Mouse (Mus musculus) lung, embryonic 16.5 days (tissue): ENCODE measurements around the gene Ripor2. TPM values are rescaled to one million over a fixed set of nuclear protein-coding genes. Genes with fewer than 3 reads are reported as not detected.

Experiments
- ATAC-seq: fragments of 200-750 bp; cut with Nextera tagmentation; 2 replicates; pipeline ENCODE4 v1.8.0; 2017; ENCODE audit warnings: low read depth, mild to moderate bottlenecking, moderate library complexity
- H3K27ac ChIP-seq: fragments of 300-500 bp; sonication (generic); 2 replicates; pipeline ENCODE4 v1.5.1; 2014; ENCODE audit warnings: mild to moderate bottlenecking, control low read depth, low read length
- H3K27me3 ChIP-seq: fragments of 300-500 bp; sonication (generic); 2 replicates; pipeline ENCODE4 v1.6.1; 2014; ENCODE audit warnings: low read depth, low read length, mixed read lengths; ENCODE audit not compliant: control insufficient read depth, insufficient read depth
- H3K36me3 ChIP-seq: fragments of 300-500 bp; sonication (generic); 2 replicates; pipeline ENCODE4 v1.6.1; 2014; ENCODE audit warnings: low read length; ENCODE audit not compliant: control insufficient read depth, insufficient read depth
- H3K4me1 ChIP-seq: fragments of 300-500 bp; sonication (generic); replicated peaks from 2 replicates; pipeline ENCODE4 v1.6.1; 2014; ENCODE audit warnings: low read length, mixed read lengths; ENCODE audit not compliant: control insufficient read depth, insufficient read depth
- H3K4me2 ChIP-seq: fragments of 300-500 bp; sonication (generic); 2 replicates; pipeline ENCODE4 v1.6.1; 2014; ENCODE audit warnings: low read depth, low read length, control low read depth
- H3K4me3 ChIP-seq: fragments of 300-500 bp; sonication (generic); 2 replicates; pipeline ENCODE4 v1.5.1; 2014; ENCODE audit warnings: mild to moderate bottlenecking, low read length, control low read depth
- H3K9ac ChIP-seq: fragments of 300-500 bp; sonication (generic); 2 replicates; pipeline ENCODE4 v1.6.1; 2014; ENCODE audit warnings: low read length, control low read depth
- H3K9me3 ChIP-seq: fragments of 300-500 bp; sonication (generic); 2 replicates; pipeline ENCODE4 v1.6.1; 2016; ENCODE audit warnings: low read length; ENCODE audit not compliant: control insufficient read depth
- WGBS: fragments of 180-500 bp; shearing (Covaris S2); extraction: QIAGEN DNeasy Blood & Tissue Kit; methylation state at CpG from one replicate; pipeline ENCODE4 v1.1.7; 2014; 5-methylcytosine and 5-hydroxymethylcytosine counted together
- polyA plus RNA-seq: library from polyadenylated mRNA; unstranded; fragments of >200 nt; fragmentation: Nextera tagmentation; extraction: Ambion mirVana; gene quantifications from 2 replicates; pipeline ENCODE4 v1.2.1, GENCODE M21; 2015

The Ripor2 gene
- polyA plus RNA-seq, 1 experiment from 2014 or later: 4.3 TPM

GRCm38 (mm10) chr13:24594303-24594702, 12.3 kb downstream of the Ripor2 start:
- Histone ChIP-seq H3K27me3 (no peaks in the 10 kb centered on the region), H3K4me1 (0 out of 2 replicates have a peak, but pooled peaks cover 2% of the 10 kb centered on the region), H3K9ac (no peak overlapping the region), H3K4me3 (no peak overlapping the region), H3K9me3 (no peaks in the 10 kb centered on the region), H3K27ac (no peak overlapping the region), H3K4me2 (no peak overlapping the region), H3K36me3 (no peaks in the 10 kb centered on the region)
- 82% methylated on average over 3 of the region's 3 CpGs for WGBS
- ATAC-seq: no peak

GRCm38 (mm10) chr13:24599631-24600041, 17.6 kb downstream of the Ripor2 start:
- Histone ChIP-seq H3K9me3 (no peaks in the 10 kb centered on the region), H3K27me3 (no peaks in the 10 kb centered on the region), H3K4me2 (no peak overlapping the region), H3K27ac (no peak overlapping the region), H3K9ac (no peak overlapping the region), H3K4me3 (no peak overlapping the region), H3K4me1 (peaks cover 19% of the 10 kb centered on the region), H3K36me3 (no peaks in the 10 kb centered on the region)
- WGBS: 85% methylated on average over 11 of the region's 11 CpGs
- ATAC-seq: no peak

DNA sequence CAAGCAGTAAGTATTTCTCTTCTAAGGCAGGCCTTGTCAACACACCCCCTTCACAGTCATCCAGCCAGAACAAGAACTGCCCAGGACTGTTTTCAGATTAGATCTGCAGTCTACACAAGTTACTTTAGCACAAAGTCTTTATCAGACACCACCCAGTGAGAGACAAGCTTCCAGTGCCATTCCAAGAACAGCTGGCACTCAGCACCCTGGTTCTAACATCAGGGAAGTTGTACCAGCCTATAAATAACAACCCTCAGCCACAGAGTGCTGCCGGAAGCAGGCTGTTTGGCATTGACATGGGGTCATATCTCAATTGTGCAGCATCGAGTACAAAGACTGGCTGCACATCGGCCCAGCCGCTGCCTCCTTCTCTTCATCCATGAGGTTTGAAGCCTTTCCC, 21.0 kb downstream of the Ripor2 start:
- WGBS: 11% methylated on average over 4 of the region's 4 CpGs
- H3K4me2 ChIP-seq: peak overlapping the region; percentile 52
- H3K27me3 ChIP-seq: no peaks in the 10 kb centered on the region
- H3K4me3 ChIP-seq: peak overlapping the region; percentile 24
- peak overlapping the region; percentile 53 for H3K9ac ChIP-seq
- peaks cover 26% of the 10 kb centered on the region for H3K4me1 ChIP-seq
- no peaks in the 10 kb centered on the region for H3K36me3 ChIP-seq
- no peaks in the 10 kb centered on the region for H3K9me3 ChIP-seq
- ATAC-seq: peak; percentile 56
- H3K27ac ChIP-seq: peak overlapping the region; percentile 91

DNA sequence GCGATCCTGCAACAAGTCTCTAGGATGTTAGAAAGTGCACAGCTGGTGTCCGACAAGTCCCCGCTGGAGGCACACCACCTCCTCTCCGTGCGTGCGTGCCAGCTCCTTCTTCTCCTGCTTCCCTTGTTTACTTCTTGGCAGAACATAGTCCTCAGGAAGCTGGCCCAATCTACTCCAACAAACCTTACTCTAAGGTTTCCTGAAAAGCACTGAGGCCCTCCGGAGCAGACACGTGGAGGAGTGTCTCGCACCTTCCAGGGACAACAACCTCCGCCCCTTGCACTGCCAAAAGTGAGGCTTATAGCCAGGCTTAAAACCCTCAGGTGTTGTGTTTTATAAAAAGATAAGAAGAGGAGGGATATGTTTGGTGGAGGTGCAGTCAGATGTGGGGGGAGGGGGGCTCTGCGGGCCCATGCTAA, 21.6 kb downstream of the Ripor2 start:
- Histone ChIP-seq H3K9me3 (no peaks in the 10 kb centered on the region), H3K27ac (peak overlapping the region; percentile 91), H3K4me3 (peak overlapping the region; percentile 24), H3K4me2 (peak overlapping the region; percentile 52), H3K4me1 (peaks cover 25% of the 10 kb centered on the region), H3K36me3 (no peaks in the 10 kb centered on the region), H3K27me3 (no peaks in the 10 kb centered on the region), H3K9ac (peak overlapping the region; percentile 53)
- 11% methylated on average over 11 of the region's 11 CpGs for WGBS
- peak; percentile 90 for ATAC-seq

DNA sequence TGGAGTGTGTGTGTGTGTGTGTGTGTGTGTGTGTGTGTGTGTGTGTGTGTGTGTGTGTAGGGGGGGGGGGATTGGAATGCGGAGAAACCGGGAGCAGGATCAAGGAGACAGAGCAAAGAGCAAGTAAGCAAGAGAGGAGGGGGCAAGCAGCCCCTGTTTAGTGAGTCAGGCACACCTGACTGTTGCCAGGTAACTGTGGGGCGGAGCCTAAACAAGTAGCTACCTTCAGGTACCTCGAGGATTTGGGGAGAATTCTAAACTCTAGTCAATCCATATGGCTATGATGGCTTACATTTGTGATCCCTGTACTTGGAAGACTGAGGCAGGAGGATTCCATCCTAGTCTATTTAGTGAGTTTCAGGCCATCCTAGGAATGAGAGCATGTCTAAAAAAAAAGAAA, 22.1 kb downstream of the Ripor2 start:
- peak; percentile 16; the same call in 1 of the 2 replicates for ATAC-seq
- Histone ChIP-seq H3K9ac (peak overlapping the region; percentile 53; the same call in 1 of the 2 replicates), H3K4me2 (no peak overlapping the region), H3K27me3 (no peaks in the 10 kb centered on the region), H3K4me1 (peaks cover 25% of the 10 kb centered on the region), H3K27ac (0 out of 2 replicates have a peak overlapping the region, but pooled peaks have one; percentile 91), H3K4me3 (no peak overlapping the region), H3K36me3 (no peaks in the 10 kb centered on the region), H3K9me3 (no peaks in the 10 kb centered on the region)
- 31% methylated on average over 4 of the region's 4 CpGs for WGBS

GRCm38 (mm10) chr13:24604761-24605591, 23.0 kb downstream of the Ripor2 start:
- peak; percentile 23 for ATAC-seq
- no peak overlapping the region for H3K27ac ChIP-seq

GRCm38 (mm10) chr13:24605755-24606154, 23.8 kb downstream of the Ripor2 start:
- 72% methylated on average over 5 of the region's 5 CpGs for WGBS
- ATAC-seq: no peak
- H3K9me3 ChIP-seq: no peaks in the 10 kb centered on the region; the same call in 1 of the 2 replicates
- peaks cover 25% of the 10 kb centered on the region for H3K4me1 ChIP-seq
- H3K27me3 ChIP-seq: no peaks in the 10 kb centered on the region
- no peak overlapping the region for H3K9ac ChIP-seq
- no peaks in the 10 kb centered on the region for H3K36me3 ChIP-seq
- no peak overlapping the region for H3K27ac ChIP-seq
- H3K4me3 ChIP-seq: no peak overlapping the region
- no peak overlapping the region for H3K4me2 ChIP-seq

More at GRCm38 (mm10) chr13:24604761-24605591, 23.0 kb downstream of the Ripor2 start:
- Histone ChIP-seq H3K9ac (0 out of 2 replicates have a peak overlapping the region, but pooled peaks have one; percentile 3), H3K4me1 (peaks cover 25% of the 10 kb centered on the region), H3K9me3 (no peaks in the 10 kb centered on the region; the same call in 1 of the 2 replicates), H3K4me3 (peak overlapping the region; percentile 10), H3K4me2 (peak overlapping the region; percentile 33), H3K27me3 (no peaks in the 10 kb centered on the region), H3K36me3 (no peaks in the 10 kb centered on the region)
- WGBS: 7% methylated on average over 20 of the region's 20 CpGs

GRCm38 (mm10) chr13:24607961-24608360, 26.0 kb downstream of the Ripor2 start:
- H3K4me3 ChIP-seq: no peak overlapping the region
- H3K4me1 ChIP-seq: peaks cover 22% of the 10 kb centered on the region
- no peak overlapping the region for H3K27ac ChIP-seq
- H3K36me3 ChIP-seq: no peaks in the 10 kb centered on the region
- H3K9ac ChIP-seq: no peak overlapping the region
- no peak overlapping the region for H3K4me2 ChIP-seq
- no peaks in the 10 kb centered on the region; the same call in 1 of the 2 replicates for H3K9me3 ChIP-seq
- no peak for ATAC-seq
- WGBS: 88% methylated on average over 4 of the region's 4 CpGs
- H3K27me3 ChIP-seq: no peaks in the 10 kb centered on the region

GRCm38 (mm10) chr13:24608709-24609108, 26.7 kb downstream of the Ripor2 start:
- H3K36me3 ChIP-seq: no peaks in the 10 kb centered on the region
- 44% methylated on average over 1 of the region's 1 CpGs for WGBS
- no peak overlapping the region for H3K9ac ChIP-seq
- H3K27ac ChIP-seq: no peak overlapping the region
- no peak for ATAC-seq
- no peaks in the 10 kb centered on the region; the same call in 1 of the 2 replicates for H3K9me3 ChIP-seq
- peaks cover 14% of the 10 kb centered on the region for H3K4me1 ChIP-seq
- H3K4me2 ChIP-seq: no peak overlapping the region
- H3K27me3 ChIP-seq: no peaks in the 10 kb centered on the region
- H3K4me3 ChIP-seq: no peak overlapping the region
